Mouse (Mus musculus): ENCODE measurements at regions not wholly inside any gene's neighbourhood (a gene's known extent, or its start where the extent isn't known, plus 50 kb on each side); places are given as distances from the start of the nearest gene placed in this dataset.

- no peak for DNase-seq (ENCODE audit: low spot score in 2 of 2)
Observed at GRCm38 (mm10) chr9:63087195-63087594, 61.6 kb downstream of the Skor1 start.

GRCm38 (mm10) chr9:63086671-63087070 lies 62.1 kb downstream of the Skor1 start:
- no peak for DNase-seq (ENCODE audit: low spot score in 2 of 2)

- DNase-seq (ENCODE audit: low spot score in 2 of 2) = no peak
Observed at GRCm38 (mm10) chr9:63082830-63083229, 65.9 kb downstream of the Skor1 start.

GRCm38 (mm10) chr9:63082311-63082710 lies 66.5 kb downstream of the Skor1 start:
- DNase-seq (ENCODE audit: low spot score in 2 of 2) = no peak

- DNase-seq (ENCODE audit: low spot score in 2 of 2) = no peak
Observed at GRCm38 (mm10) chr9:63080406-63080805, 68.4 kb downstream of the Skor1 start.

- no peak for DNase-seq (ENCODE audit: low spot score in 2 of 2)
Observed at GRCm38 (mm10) chr9:63075252-63075651, 73.5 kb downstream of the Skor1 start.

GRCm38 (mm10) chr9:63074803-63075202 lies 74.0 kb downstream of the Skor1 start:
- DNase-seq (ENCODE audit: low spot score in 2 of 2) = no peak

GRCm38 (mm10) chr9:63074023-63074750 lies 74.6 kb downstream of the Skor1 start:
- no peak for DNase-seq (ENCODE audit: low spot score in 2 of 2)

GRCm38 (mm10) chr9:63071032-63071431 lies 77.7 kb downstream of the Skor1 start:
- DNase-seq (ENCODE audit: low spot score in 2 of 2) = no peak

- no peak for DNase-seq (ENCODE audit: low spot score in 2 of 2)
Observed at GRCm38 (mm10) chr9:63069919-63070318, 78.8 kb downstream of the Skor1 start.

GRCm38 (mm10) chr9:63067054-63067406 lies 79.3 kb upstream of the Pias1 start:
- no peak for DNase-seq (ENCODE audit: low spot score in 2 of 2)

GRCm38 (mm10) chr9:63066384-63067053 lies 78.8 kb upstream of the Pias1 start:
- no peak for DNase-seq (ENCODE audit: low spot score in 2 of 2)

- DNase-seq (ENCODE audit: low spot score in 2 of 2) = no peak
Observed at GRCm38 (mm10) chr9:63063525-63063924, 75.8 kb upstream of the Pias1 start.

- no peak for DNase-seq (ENCODE audit: low spot score in 2 of 2)
Observed at GRCm38 (mm10) chr9:63060740-63061139, 73.0 kb upstream of the Pias1 start.

GRCm38 (mm10) chr9:63059234-63059842 lies 71.6 kb upstream of the Pias1 start:
- DNase-seq (ENCODE audit: low spot score in 2 of 2) = peak in 1 of 2 experiments; percentile 21

GRCm38 (mm10) chr9:63058506-63059233 lies 70.9 kb upstream of the Pias1 start:
- DNase-seq (ENCODE audit: low spot score in 2 of 2) = no peak

GRCm38 (mm10) chr9:63056695-63057349 lies 69.1 kb upstream of the Pias1 start:
- no peak for DNase-seq (ENCODE audit: low spot score in 2 of 2)

GRCm38 (mm10) chr9:63052181-63052580 lies 64.5 kb upstream of the Pias1 start:
- no peak for DNase-seq (ENCODE audit: low spot score in 2 of 2)

GRCm38 (mm10) chr9:63051631-63052030 lies 63.9 kb upstream of the Pias1 start:
- no peak for DNase-seq (ENCODE audit: low spot score in 2 of 2)

- no peak for DNase-seq (ENCODE audit: low spot score in 2 of 2)
Observed at GRCm38 (mm10) chr9:63049290-63049689, 61.6 kb upstream of the Pias1 start.

GRCm38 (mm10) chr9:63046981-63047380 lies 59.3 kb upstream of the Pias1 start:
- DNase-seq (ENCODE audit: low spot score in 2 of 2) = no peak

Measured in adrenal gland, postnatal 4 days (tissue).